ENCODE assay signal across 22 mouse cellular contexts in the genomic region with DNA sequence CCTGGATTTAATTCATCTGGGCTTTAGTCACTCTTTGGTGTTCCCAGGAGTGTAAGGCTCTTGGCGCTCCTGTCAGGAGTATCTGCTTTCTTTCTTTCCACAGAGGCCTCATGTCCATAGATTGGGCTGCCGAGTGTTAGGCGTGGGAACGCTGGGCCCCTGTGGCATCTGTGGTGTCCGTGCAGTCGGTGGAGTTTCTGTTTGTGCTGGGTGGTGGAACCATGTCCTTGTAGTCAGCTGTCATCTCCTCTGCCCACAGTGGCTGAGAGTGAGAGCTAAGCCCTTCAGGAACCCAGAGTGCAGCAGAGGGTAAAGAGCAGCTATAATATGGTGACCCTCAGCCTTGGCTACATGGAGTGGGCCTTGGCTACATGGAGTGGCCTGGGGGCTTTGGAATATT.
A peak's percentile ranks its signal among the peaks of the same experiment; 100 is the strongest.
DNase-seq lines count a peak whose midpoint lies in the region; ATAC-seq lines count a peak whose summit lies in the region.
"Had no signal": no experiment of that assay in that cellular context is flagged by ENCODE, and none has a peak within 500 bp of the region (broad histone marks: within the 10 kb centered on the region; RNA-seq: fewer than 3 reads in every experiment).

No protein-coding gene starts in this region.

- H3K4me2 ChIP-seq in heart, embryonic 12.5 days = peak overlapping the region; percentile 28
- no peak overlapping the region for H3K4me2 ChIP-seq in hindbrain, embryonic 13.5 days
- no peak overlapping the region for H3K4me2 ChIP-seq in stomach, embryonic 15.5 days
- H3K4me2 ChIP-seq: embryonic facial prominence, embryonic 13.5 days; forebrain, embryonic 12.5 days; kidney, embryonic 15.5 days; limb, embryonic 15.5 days; lung, embryonic 14.5 days had no signal

- 19% methylated on average over 6 of the region's 6 CpGs for WGBS in heart, embryonic 12.5 days
- 84% methylated on average over 6 of the region's 6 CpGs for WGBS in hindbrain, embryonic 10.5 days
- 80% methylated on average over 6 of the region's 6 CpGs for WGBS in hindbrain, embryonic 13.5 days
- 55% methylated on average over 6 of the region's 6 CpGs for WGBS in limb, embryonic 10.5 days
- WGBS in stomach, embryonic 15.5 days = 81% methylated on average over 6 of the region's 6 CpGs

- peak; percentile 42 for ATAC-seq in heart, embryonic 12.5 days (ENCODE audit: insufficient number of reproducible peaks, low FRiP score)
- ATAC-seq in hindbrain, embryonic 13.5 days (ENCODE audit: low FRiP score) = no peak
- ATAC-seq in stomach, embryonic 15.5 days (ENCODE audit: insufficient read depth, low FRiP score, low read depth) = peak; percentile 72; the same call in 1 of the 2 replicates
- ATAC-seq: hindbrain, embryonic 16.5 days had no signal

- no peak for DNase-seq in heart, postnatal 4 days
- no peak for DNase-seq in hindbrain, embryonic 10.5 days (ENCODE audit: low spot score)
- DNase-seq in limb, embryonic 10.5 days (ENCODE audit: low spot score) = no peak
- DNase-seq in adrenal gland, postnatal 25 days = no peak
- DNase-seq: adrenal gland, postnatal 36 days; cerebellum, adult 11-12 months; cerebellum, postnatal 10 days; gastrocnemius, postnatal 25 days; kidney, adult 11 months; kidney, postnatal 36 days; layer of hippocampus, postnatal 36 days had no signal

- no peak overlapping the region for H3K4me3 ChIP-seq in heart, embryonic 12.5 days
- H3K4me3 ChIP-seq in hindbrain, embryonic 10.5 days = no peak overlapping the region
- H3K4me3 ChIP-seq in hindbrain, embryonic 13.5 days = no peak overlapping the region
- no peak overlapping the region for H3K4me3 ChIP-seq in limb, embryonic 10.5 days
- H3K4me3 ChIP-seq in stomach, embryonic 15.5 days (replicated peaks) = no peak overlapping the region
- H3K4me3 ChIP-seq: embryonic facial prominence, embryonic 13.5 days; erythroblast, embryonic 14.5 days; forebrain, embryonic 12.5 days; kidney, embryonic 15.5 days; limb, embryonic 15.5 days had no signal

- peaks cover 25% of the 10 kb centered on the region for H3K4me1 ChIP-seq in heart, embryonic 12.5 days (replicated peaks)
- peaks cover 19% of the 10 kb centered on the region for H3K4me1 ChIP-seq in hindbrain, embryonic 10.5 days (replicated peaks)
- H3K4me1 ChIP-seq in hindbrain, embryonic 13.5 days (replicated peaks) = no peaks in the 10 kb centered on the region
- H3K4me1 ChIP-seq in limb, embryonic 10.5 days = peaks cover 14% of the 10 kb centered on the region
- H3K4me1 ChIP-seq in stomach, embryonic 15.5 days = no peaks in the 10 kb centered on the region
- H3K4me1 ChIP-seq: embryonic facial prominence, embryonic 13.5 days; kidney, embryonic 15.5 days; limb, embryonic 15.5 days had no signal

- H3K9me3 ChIP-seq in heart, embryonic 12.5 days (replicated peaks) = no peaks in the 10 kb centered on the region
- H3K9me3 ChIP-seq in hindbrain, embryonic 10.5 days = no peaks in the 10 kb centered on the region
- H3K9me3 ChIP-seq in hindbrain, embryonic 13.5 days = no peaks in the 10 kb centered on the region
- no peaks in the 10 kb centered on the region for H3K9me3 ChIP-seq in limb, embryonic 10.5 days (replicated peaks)
- no peaks in the 10 kb centered on the region for H3K9me3 ChIP-seq in stomach, embryonic 15.5 days
- H3K9me3 ChIP-seq: embryonic facial prominence, embryonic 13.5 days; forebrain, embryonic 12.5 days; kidney, embryonic 15.5 days; limb, embryonic 15.5 days had no signal

- H3K27ac ChIP-seq in heart, embryonic 12.5 days (ENCODE audit: poor library complexity, severe bottlenecking) = peak overlapping the region; percentile 41
- H3K27ac ChIP-seq in hindbrain, embryonic 10.5 days = peak overlapping the region; percentile 60
- H3K27ac ChIP-seq in hindbrain, embryonic 13.5 days = no peak overlapping the region
- 0 out of 2 replicates have a peak overlapping the region, but pooled peaks have one; percentile 19 for H3K27ac ChIP-seq in limb, embryonic 10.5 days
- H3K27ac ChIP-seq in stomach, embryonic 15.5 days = no peak overlapping the region
- H3K27ac ChIP-seq: embryonic facial prominence, embryonic 13.5 days; forebrain, embryonic 12.5 days; kidney, embryonic 15.5 days; limb, embryonic 15.5 days; liver, embryonic 14.5 days had no signal

- H3K36me3 ChIP-seq in heart, embryonic 12.5 days = peaks cover 16% of the 10 kb centered on the region
- H3K36me3 ChIP-seq in hindbrain, embryonic 10.5 days = 0 out of 2 replicates have a peak, but pooled peaks cover 7% of the 10 kb centered on the region
- peaks cover 39% of the 10 kb centered on the region for H3K36me3 ChIP-seq in hindbrain, embryonic 13.5 days
- H3K36me3 ChIP-seq in limb, embryonic 10.5 days = no peaks in the 10 kb centered on the region
- H3K36me3 ChIP-seq in stomach, embryonic 15.5 days = no peaks in the 10 kb centered on the region
- H3K36me3 ChIP-seq: embryonic facial prominence, embryonic 13.5 days had no signal

- H3K27me3 ChIP-seq in heart, embryonic 12.5 days (replicated peaks) = no peaks in the 10 kb centered on the region
- H3K27me3 ChIP-seq in hindbrain, embryonic 10.5 days (ENCODE audit: insufficient read depth, poor library complexity, severe bottlenecking) = no peaks in the 10 kb centered on the region
- no peaks in the 10 kb centered on the region for H3K27me3 ChIP-seq in hindbrain, embryonic 13.5 days
- H3K27me3 ChIP-seq in limb, embryonic 10.5 days (ENCODE audit: low read depth, poor library complexity, severe bottlenecking) = no peaks in the 10 kb centered on the region
- H3K27me3 ChIP-seq in stomach, embryonic 15.5 days (replicated peaks) = no peaks in the 10 kb centered on the region
- H3K27me3 ChIP-seq: embryonic facial prominence, embryonic 13.5 days; forebrain, embryonic 12.5 days; kidney, embryonic 15.5 days; limb, embryonic 15.5 days had no signal

- no peak overlapping the region for H3K9ac ChIP-seq in heart, embryonic 12.5 days
- H3K9ac ChIP-seq in hindbrain, embryonic 13.5 days = no peak overlapping the region
- no peak overlapping the region for H3K9ac ChIP-seq in stomach, embryonic 15.5 days
- H3K9ac ChIP-seq: embryonic facial prominence, embryonic 13.5 days; forebrain, embryonic 12.5 days; kidney, embryonic 15.5 days; limb, embryonic 15.5 days; liver, embryonic 14.5 days; lung, embryonic 14.5 days had no signal

Comparison
In these comparisons a context has a peak if more than half of its experiments do, and no peak if none do; other contexts are left out.
1. H3K27ac ChIP-seq: peak in heart, embryonic 12.5 days (single experiment), hindbrain, embryonic 10.5 days (single experiment) and limb, embryonic 10.5 days (single experiment); none in hindbrain, embryonic 13.5 days (single experiment) and stomach, embryonic 15.5 days (single experiment).